Mouse (Mus musculus): ENCODE results near the gene Aen. TPM values are rescaled to one million over a fixed set of nuclear protein-coding genes. Genes with fewer than 3 reads are reported as not detected.

The Aen gene
- total and polyA plus RNA-seq, 3 experiments = 69.1 to 74.2 (median 72.9) TPM

DNA sequence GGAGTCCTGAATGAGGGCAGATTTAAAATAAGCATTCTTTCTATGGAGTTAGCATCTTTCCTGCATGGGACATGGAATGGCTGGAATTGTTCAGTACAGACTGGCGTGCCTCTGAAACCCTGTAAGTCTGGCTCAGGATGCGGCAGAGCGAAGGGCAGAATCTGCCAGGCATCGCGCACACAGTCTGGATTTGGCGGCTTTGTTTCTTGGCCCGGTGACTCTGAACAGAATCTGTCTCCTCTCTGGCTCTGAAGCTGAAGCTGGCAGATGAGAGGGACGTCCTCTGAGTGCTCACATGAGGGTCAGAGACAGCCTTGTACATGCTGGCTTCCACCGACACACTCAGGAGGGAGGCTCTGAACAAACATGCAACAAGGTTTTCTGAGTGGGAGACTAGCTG, 30.5 kb downstream of the Aen start:
- Histone ChIP-seq H3K79me2 (replicated peaks; ENCODE audit: control insufficient read depth, extremely low read depth, insufficient read depth, poor library complexity, severe bottlenecking) (no peaks in the 10 kb centered on the region), H3K4me3 (replicated peaks in 1 of 3; ENCODE audit: low read depth in 2 of 3, low read length in 2 of 3, poor library complexity in 1 of 3) (no peak overlapping the region), H3K9me3 (replicated peaks; ENCODE audit: low read length) (no peaks in the 10 kb centered on the region), H3K36me3 (replicated peaks in 1 of 2; ENCODE audit: control insufficient read depth in 1 of 2, insufficient read depth in 1 of 2, low read length in 1 of 2) (no peaks in the 10 kb centered on the region), H3K4me1 (ENCODE audit: control insufficient read depth in 1 of 2, insufficient read depth in 2 of 2) (0 out of 4 replicates have a peak, but pooled peaks cover 2 to 3% of the 10 kb centered on the region in 2 experiments), H3K9ac (ENCODE audit: insufficient read depth, low read depth) (no peak overlapping the region), H3K27ac (ENCODE audit: insufficient read depth, low read depth) (no peak overlapping the region), H3K4me2 (ENCODE audit: insufficient read depth, low read depth, poor library complexity, severe bottlenecking) (no peak overlapping the region), H3K27me3 (replicated peaks) (peaks cover 57% of the 10 kb centered on the region)
- dilution Hi-C loops (cut with MboI; ENCODE audit: extremely low pct_ligation_motif_present, extremely low pct_unique_long_range_greater_than_20kb, low sequenced_read_pairs) = no loop called here
- in situ Hi-C loops (cut with MboI; ENCODE audit: low pct_ligation_motif_present, low pct_unique_long_range_greater_than_20kb, low sequenced_read_pairs) = no loop called here
- TF ChIP-seq MXI1 (IDR thresholded peaks at IDR 0.05; ENCODE audit: low read depth, low read length) = no peak
- no peak for TF ChIP-seq RAD21 (IDR thresholded peaks at IDR 0.05; ENCODE audit: low read depth, low read length)
- no peak for TF ChIP-seq MAX (IDR thresholded peaks at IDR 0.05; ENCODE audit: low read length)
- TF ChIP-seq JUND (conservative IDR thresholded peaks at IDR 0.05; ENCODE audit: low read depth, low read length) = no peak
- no peak for TF ChIP-seq HCFC1 (IDR thresholded peaks at IDR 0.05; ENCODE audit: low read depth, low read length)
- TF ChIP-seq MYC (IDR thresholded peaks at IDR 0.05; ENCODE audit: low read depth, low read length) = no peak
- no peak for TF ChIP-seq SIN3A (IDR thresholded peaks at IDR 0.05; ENCODE audit: low read length)
- TF ChIP-seq NRF1 (IDR thresholded peaks at IDR 0.05; ENCODE audit: low read depth, low read length) = no peak
- TF ChIP-seq UBTF (IDR thresholded peaks at IDR 0.05; ENCODE audit: low read depth, low read length) = no peak
- TF ChIP-seq MAFK (IDR thresholded peaks at IDR 0.05; ENCODE audit: insufficient replicate concordance, low read length) = no peak
- TF ChIP-seq BHLHE40 (IDR thresholded peaks at IDR 0.05; ENCODE audit: low read depth, low read length) = no peak
- no peak for DNase-seq (ENCODE audit: extremely low read depth)

DNA sequence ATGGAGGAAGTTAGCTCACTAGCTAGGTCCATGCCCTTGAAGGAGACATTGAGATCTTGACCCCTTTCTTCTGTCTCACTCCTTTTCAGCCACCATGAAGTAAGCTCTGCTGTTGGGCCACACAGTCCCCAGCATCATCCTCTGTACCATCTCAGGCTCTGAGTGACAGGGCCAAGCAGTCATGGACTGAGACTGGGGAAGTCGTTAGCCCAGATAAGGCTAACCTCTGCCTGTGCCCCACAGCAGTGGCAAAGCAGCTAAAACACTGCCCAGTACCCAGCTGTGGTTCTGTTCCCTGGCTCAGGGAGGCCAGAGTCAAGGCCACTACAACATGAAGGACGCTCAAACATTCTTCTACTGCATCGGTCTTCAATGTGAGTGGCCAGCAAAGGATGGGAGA, 31.6 kb downstream of the Aen start:
- Histone ChIP-seq H3K9me3 (replicated peaks; ENCODE audit: low read length) (no peaks in the 10 kb centered on the region), H3K4me3 (replicated peaks in 1 of 3; ENCODE audit: low read depth in 2 of 3, low read length in 2 of 3, poor library complexity in 1 of 3) (no peak overlapping the region), H3K4me1 (ENCODE audit: control insufficient read depth in 1 of 2, insufficient read depth in 2 of 2) (0 out of 4 replicates have a peak, but pooled peaks cover 2 to 3% of the 10 kb centered on the region in 2 experiments), H3K9ac (ENCODE audit: insufficient read depth, low read depth) (no peak overlapping the region), H3K79me2 (replicated peaks; ENCODE audit: control insufficient read depth, extremely low read depth, insufficient read depth, poor library complexity, severe bottlenecking) (no peaks in the 10 kb centered on the region), H3K27me3 (replicated peaks) (peaks cover 65% of the 10 kb centered on the region), H3K36me3 (replicated peaks in 1 of 2; ENCODE audit: control insufficient read depth in 1 of 2, insufficient read depth in 1 of 2, low read length in 1 of 2) (no peaks in the 10 kb centered on the region), H3K4me2 (ENCODE audit: insufficient read depth, low read depth, poor library complexity, severe bottlenecking) (no peak overlapping the region), H3K27ac (ENCODE audit: insufficient read depth, low read depth) (no peak overlapping the region)
- DNase-seq (ENCODE audit: extremely low read depth) = no peak
- TF ChIP-seq TBP (conservative IDR thresholded peaks at IDR 0.05; ENCODE audit: low read depth, low read length) (no peak), SMC3 (IDR thresholded peaks at IDR 0.05; ENCODE audit: low read depth, low read length) (no peak), ZNF384 (IDR thresholded peaks at IDR 0.05; ENCODE audit: low read depth, low read length) (no peak), GABPA (IDR thresholded peaks at IDR 0.05; ENCODE audit: insufficient replicate concordance, low read depth, low read length) (no peak), CHD2 (IDR thresholded peaks at IDR 0.05; ENCODE audit: low read length) (no peak), JUN (IDR thresholded peaks at IDR 0.05; ENCODE audit: insufficient read depth, low read depth, low read length) (no peak), UBTF (IDR thresholded peaks at IDR 0.05; ENCODE audit: low read depth, low read length) (no peak), POLR2AphosphoS2 (IDR thresholded peaks at IDR 0.05; ENCODE audit: low read depth, low read length) (no peak)
- dilution Hi-C loops (cut with MboI; ENCODE audit: extremely low pct_ligation_motif_present, extremely low pct_unique_long_range_greater_than_20kb, low sequenced_read_pairs) = no loop called here
- in situ Hi-C loops (cut with MboI; ENCODE audit: low pct_ligation_motif_present, low pct_unique_long_range_greater_than_20kb, low sequenced_read_pairs) = no loop called here

Data from CH12.LX (cell line).